Mouse (Mus musculus): ENCODE measurements around the gene Cxcl14. TPM values are rescaled to one million over a fixed set of nuclear protein-coding genes. Genes with fewer than 3 reads are reported as not detected.

Gene Cxcl14
- polyA plus RNA-seq, 1 experiment from 2014 or later = 10.1 TPM

GRCm38 (mm10) chr13:56329165-56329564 lies 32.8 kb upstream of the Cxcl14 start:
- H3K9ac ChIP-seq (ENCODE audit: low read length) = no peak overlapping the region
- DNase-seq (ENCODE audit: low spot score) = no peak
- H3K36me3 ChIP-seq (ENCODE audit: control insufficient read depth, insufficient read depth, low read length) = no peaks in the 10 kb centered on the region
- H3K27me3 ChIP-seq (ENCODE audit: control insufficient read depth, insufficient read depth, low read length) = no peaks in the 10 kb centered on the region
- no peak for TF ChIP-seq EP300 (optimal IDR thresholded peaks at IDR 0.05)
- no peak for TF ChIP-seq CTCF (IDR thresholded peaks at IDR 0.05; ENCODE audit: low read depth)
- 78% methylated on average over 6 of the region's 6 CpGs for WGBS
- H3K9me3 ChIP-seq (ENCODE audit: control insufficient read depth, low read length) = no peaks in the 10 kb centered on the region
- H3K4me2 ChIP-seq (replicated peaks; ENCODE audit: low read depth) = no peak overlapping the region
- ATAC-seq (ENCODE audit: low FRiP score, low TSS enrichment) = no peak
- no peak overlapping the region for H3K4me3 ChIP-seq (ENCODE audit: low read depth, low read length)
- no peaks in the 10 kb centered on the region for H3K4me1 ChIP-seq (replicated peaks; ENCODE audit: control insufficient read depth, insufficient read depth)
- H3K27ac ChIP-seq (replicated peaks) = no peak overlapping the region

- Histone ChIP-seq H3K4me1 (replicated peaks; ENCODE audit: control insufficient read depth, insufficient read depth) (no peaks in the 10 kb centered on the region), H3K4me3 (ENCODE audit: low read depth, low read length) (no peak overlapping the region), H3K36me3 (ENCODE audit: control insufficient read depth, insufficient read depth, low read length) (no peaks in the 10 kb centered on the region), H3K27me3 (ENCODE audit: control insufficient read depth, insufficient read depth, low read length) (no peaks in the 10 kb centered on the region), H3K9me3 (ENCODE audit: control insufficient read depth, low read length) (no peaks in the 10 kb centered on the region), H3K9ac (ENCODE audit: low read length) (no peak overlapping the region), H3K27ac (replicated peaks) (no peak overlapping the region), H3K4me2 (replicated peaks; ENCODE audit: low read depth) (no peak overlapping the region)
- TF ChIP-seq CTCF (IDR thresholded peaks at IDR 0.05; ENCODE audit: low read depth) (peak; percentile 62), EP300 (optimal IDR thresholded peaks at IDR 0.05) (no peak)
- no peak for DNase-seq (ENCODE audit: low spot score)
- ATAC-seq (ENCODE audit: low FRiP score, low TSS enrichment) = no peak
- 36% methylated on average over 6 of the region's 6 CpGs for WGBS
Observed at GRCm38 (mm10) chr13:56327779-56328178, 31.4 kb upstream of the Cxcl14 start.

- H3K4me3 ChIP-seq (ENCODE audit: low read depth, low read length) = no peak overlapping the region
- no peak overlapping the region for H3K9ac ChIP-seq (ENCODE audit: low read length)
- DNase-seq (ENCODE audit: low spot score) = no peak
- H3K27me3 ChIP-seq (ENCODE audit: control insufficient read depth, insufficient read depth, low read length) = no peaks in the 10 kb centered on the region
- TF ChIP-seq EP300 (optimal IDR thresholded peaks at IDR 0.05) (no peak), CTCF (IDR thresholded peaks at IDR 0.05; ENCODE audit: low read depth) (no peak)
- 80% methylated on average over 7 of the region's 7 CpGs for WGBS
- H3K4me1 ChIP-seq (replicated peaks; ENCODE audit: control insufficient read depth, insufficient read depth) = no peaks in the 10 kb centered on the region
- ATAC-seq (ENCODE audit: low FRiP score, low TSS enrichment) = no peak
- H3K36me3 ChIP-seq (ENCODE audit: control insufficient read depth, insufficient read depth, low read length) = no peaks in the 10 kb centered on the region
- H3K4me2 ChIP-seq (replicated peaks; ENCODE audit: low read depth) = no peak overlapping the region
- no peak overlapping the region for H3K27ac ChIP-seq (replicated peaks)
- H3K9me3 ChIP-seq (ENCODE audit: control insufficient read depth, low read length) = no peaks in the 10 kb centered on the region
Observed at GRCm38 (mm10) chr13:56321635-56322034, 25.3 kb upstream of the Cxcl14 start.

GRCm38 (mm10) chr13:56316930-56317329 lies 20.6 kb upstream of the Cxcl14 start:
- no peaks in the 10 kb centered on the region for H3K9me3 ChIP-seq (ENCODE audit: control insufficient read depth, low read length)
- DNase-seq (ENCODE audit: low spot score) (no peak), ATAC-seq (ENCODE audit: low FRiP score, low TSS enrichment) (no peak)
- TF ChIP-seq EP300 (optimal IDR thresholded peaks at IDR 0.05) (no peak), CTCF (IDR thresholded peaks at IDR 0.05; ENCODE audit: low read depth) (no peak)
- no peak overlapping the region for H3K4me3 ChIP-seq (ENCODE audit: low read depth, low read length)
- no peaks in the 10 kb centered on the region for H3K4me1 ChIP-seq (replicated peaks; ENCODE audit: control insufficient read depth, insufficient read depth)
- no peak overlapping the region for H3K9ac ChIP-seq (ENCODE audit: low read length)
- H3K27ac ChIP-seq (replicated peaks) = no peak overlapping the region
- no peaks in the 10 kb centered on the region for H3K27me3 ChIP-seq (ENCODE audit: control insufficient read depth, insufficient read depth, low read length)
- 82% methylated on average over 4 of the region's 4 CpGs for WGBS
- H3K36me3 ChIP-seq (ENCODE audit: control insufficient read depth, insufficient read depth, low read length) = no peaks in the 10 kb centered on the region
- H3K4me2 ChIP-seq (replicated peaks; ENCODE audit: low read depth) = no peak overlapping the region

GRCm38 (mm10) chr13:56315201-56315600 lies 18.9 kb upstream of the Cxcl14 start:
- Histone ChIP-seq H3K27me3 (ENCODE audit: control insufficient read depth, insufficient read depth, low read length) (no peaks in the 10 kb centered on the region), H3K4me2 (replicated peaks; ENCODE audit: low read depth) (no peak overlapping the region), H3K4me1 (replicated peaks; ENCODE audit: control insufficient read depth, insufficient read depth) (no peaks in the 10 kb centered on the region), H3K4me3 (ENCODE audit: low read depth, low read length) (no peak overlapping the region), H3K36me3 (ENCODE audit: control insufficient read depth, insufficient read depth, low read length) (no peaks in the 10 kb centered on the region), H3K27ac (replicated peaks) (no peak overlapping the region), H3K9me3 (ENCODE audit: control insufficient read depth, low read length) (no peaks in the 10 kb centered on the region), H3K9ac (ENCODE audit: low read length) (no peak overlapping the region)
- TF ChIP-seq CTCF (IDR thresholded peaks at IDR 0.05; ENCODE audit: low read depth) = no peak
- no peak for TF ChIP-seq EP300 (optimal IDR thresholded peaks at IDR 0.05)
- ATAC-seq (ENCODE audit: low FRiP score, low TSS enrichment) (no peak), DNase-seq (ENCODE audit: low spot score) (no peak)
- 44% methylated on average over 3 of the region's 3 CpGs for WGBS

GRCm38 (mm10) chr13:56305058-56305457 lies 8.7 kb upstream of the Cxcl14 start:
- Histone ChIP-seq H3K27ac (replicated peaks) (no peak overlapping the region), H3K36me3 (ENCODE audit: control insufficient read depth, insufficient read depth, low read length) (no peaks in the 10 kb centered on the region), H3K4me2 (replicated peaks; ENCODE audit: low read depth) (no peak overlapping the region), H3K9ac (ENCODE audit: low read length) (no peak overlapping the region), H3K4me3 (ENCODE audit: low read depth, low read length) (no peak overlapping the region), H3K4me1 (replicated peaks; ENCODE audit: control insufficient read depth, insufficient read depth) (no peaks in the 10 kb centered on the region), H3K9me3 (ENCODE audit: control insufficient read depth, low read length) (no peaks in the 10 kb centered on the region), H3K27me3 (ENCODE audit: control insufficient read depth, insufficient read depth, low read length) (no peaks in the 10 kb centered on the region)
- WGBS = 63% methylated on average over 12 of the region's 12 CpGs
- no peak for TF ChIP-seq EP300 (optimal IDR thresholded peaks at IDR 0.05)
- no peak for TF ChIP-seq CTCF (IDR thresholded peaks at IDR 0.05; ENCODE audit: low read depth)
- DNase-seq (ENCODE audit: low spot score) = no peak
- no peak for ATAC-seq (ENCODE audit: low FRiP score, low TSS enrichment)
